38 mouse cellular contexts compared by ENCODE assay signal in genomic region chr9:40050138-40050537, GRCm38 (mm10). TPM values are rescaled to one million over a fixed set of nuclear protein-coding genes. Genes with fewer than 3 reads are reported as not detected.
"Had no signal": no experiment of that assay in that cellular context is flagged by ENCODE, and none has a peak within 500 bp of the region (broad histone marks: within the 10 kb centered on the region; RNA-seq: fewer than 3 reads in every experiment).

No protein-coding gene starts in this region.

- H3K36me3 ChIP-seq: heart, embryonic 12.5 days; hindbrain, embryonic 10.5 days; hindbrain, embryonic 12.5 days; intestine, embryonic 15.5 days; limb, embryonic 10.5 days; limb, embryonic 12.5 days had no signal

- H3K4me3 ChIP-seq: gastrocnemius, adult 2 months; heart, adult 2 months; heart, embryonic 12.5 days; hindbrain, embryonic 10.5 days; hindbrain, embryonic 12.5 days; intestine, embryonic 15.5 days; layer of hippocampus, adult 2 months; left cerebral cortex, adult 2 months; limb, embryonic 10.5 days; limb, embryonic 12.5 days had no signal

- H3K4me1 ChIP-seq: heart, embryonic 12.5 days; hindbrain, embryonic 10.5 days; hindbrain, embryonic 12.5 days; intestine, embryonic 15.5 days; limb, embryonic 10.5 days; limb, embryonic 12.5 days had no signal

- H3K27ac ChIP-seq: gastrocnemius, adult 2 months; heart, adult 2 months; hindbrain, embryonic 10.5 days; hindbrain, embryonic 12.5 days; hindbrain, embryonic 14.5 days; intestine, embryonic 15.5 days; layer of hippocampus, adult 2 months; left cerebral cortex, adult 2 months; limb, embryonic 10.5 days; limb, embryonic 12.5 days had no signal

- H3K27me3 ChIP-seq: heart, embryonic 12.5 days; hindbrain, embryonic 12.5 days; intestine, embryonic 15.5 days; limb, embryonic 12.5 days had no signal

- DNase-seq: gastrocnemius, adult 2 months; gastrocnemius, postnatal 10 days; gastrocnemius, postnatal 25 days; heart, adult 2 months; heart, postnatal 10 days; heart, postnatal 4 days; kidney, adult 18-20 months; kidney, adult 8-10 months; kidney, postnatal 10 days; kidney, postnatal 25 days; kidney, postnatal 4 days; liver had no signal

RNA-seq across cellular contexts. Expression of gene Olfr982, which starts 23.5 kb away (rescaled TPM):
- total RNA-seq: gastrocnemius, adult 2 months; gastrocnemius, postnatal 10 days; gastrocnemius, postnatal 25 days; gastrocnemius, postnatal 4 days; granulocyte monocyte progenitor cell, adult 5-6 weeks; heart, adult 2 months; heart, postnatal 10 days; heart, postnatal 25 days; heart, postnatal 4 days; layer of hippocampus, adult 2 months; layer of hippocampus, postnatal 10 days; layer of hippocampus, postnatal 25 days; left cerebral cortex, adult 2 months; left cerebral cortex, postnatal 14 days; left cerebral cortex, postnatal 36 days had no signal
- polyA plus RNA-seq: frontal cortex, adult 2 months; heart, adult 2 months; heart, embryonic 12.5 days; heart, embryonic 14.5 days; heart, embryonic 16.5 days; hindbrain, embryonic 10.5 days; hindbrain, embryonic 12.5 days; hindbrain, embryonic 14.5 days; hindbrain, embryonic 16.5 days; inflammation-experienced regulatory T-cells, adult 6 months; intestine, embryonic 15.5 days; intestine, postnatal 0 days; kidney, embryonic 14.5 days; kidney, embryonic 16.5 days; limb, embryonic 10.5 days; limb, embryonic 12.5 days; limb, embryonic 14.5 days; liver, embryonic 11.5 days had no signal

RNA-seq across cellular contexts. Expression of gene Olfr981, which starts 28.9 kb away (rescaled TPM):
- total RNA-seq: gastrocnemius, adult 2 months; gastrocnemius, postnatal 10 days; gastrocnemius, postnatal 25 days; gastrocnemius, postnatal 4 days; granulocyte monocyte progenitor cell, adult 5-6 weeks; heart, adult 2 months; heart, postnatal 10 days; heart, postnatal 25 days; heart, postnatal 4 days; layer of hippocampus, adult 2 months; layer of hippocampus, postnatal 10 days; layer of hippocampus, postnatal 25 days; left cerebral cortex, adult 2 months; left cerebral cortex, postnatal 14 days; left cerebral cortex, postnatal 36 days had no signal
- polyA plus RNA-seq: heart, adult 2 months; heart, embryonic 12.5 days; heart, embryonic 14.5 days; heart, embryonic 16.5 days; hindbrain, embryonic 10.5 days; hindbrain, embryonic 12.5 days; hindbrain, embryonic 14.5 days; hindbrain, embryonic 16.5 days; inflammation-experienced regulatory T-cells, adult 6 months; intestine, embryonic 15.5 days; intestine, postnatal 0 days; kidney, embryonic 14.5 days; kidney, embryonic 16.5 days; limb, embryonic 10.5 days; limb, embryonic 12.5 days; limb, embryonic 14.5 days; liver, embryonic 11.5 days had no signal

RNA-seq across cellular contexts. Expression of gene Olfr980, which starts 40.8 kb away (rescaled TPM):
- total RNA-seq: gastrocnemius, adult 2 months; gastrocnemius, postnatal 10 days; gastrocnemius, postnatal 25 days; gastrocnemius, postnatal 4 days; granulocyte monocyte progenitor cell, adult 5-6 weeks; heart, adult 2 months; heart, postnatal 10 days; heart, postnatal 25 days; heart, postnatal 4 days; layer of hippocampus, adult 2 months; layer of hippocampus, postnatal 10 days; layer of hippocampus, postnatal 25 days; left cerebral cortex, adult 2 months; left cerebral cortex, postnatal 14 days; left cerebral cortex, postnatal 36 days had no signal
- polyA plus RNA-seq: frontal cortex, adult 2 months; heart, adult 2 months; heart, embryonic 12.5 days; heart, embryonic 14.5 days; heart, embryonic 16.5 days; hindbrain, embryonic 10.5 days; hindbrain, embryonic 12.5 days; hindbrain, embryonic 14.5 days; hindbrain, embryonic 16.5 days; inflammation-experienced regulatory T-cells, adult 6 months; intestine, embryonic 15.5 days; intestine, postnatal 0 days; kidney, embryonic 14.5 days; kidney, embryonic 16.5 days; limb, embryonic 10.5 days; limb, embryonic 12.5 days; limb, embryonic 14.5 days; liver, embryonic 11.5 days had no signal

RNA-seq across cellular contexts. Expression of gene Olfr983, which starts 43.3 kb away (rescaled TPM):
- total RNA-seq: gastrocnemius, adult 2 months; gastrocnemius, postnatal 10 days; gastrocnemius, postnatal 25 days; gastrocnemius, postnatal 4 days; granulocyte monocyte progenitor cell, adult 5-6 weeks; heart, adult 2 months; heart, postnatal 10 days; heart, postnatal 25 days; heart, postnatal 4 days; layer of hippocampus, adult 2 months; layer of hippocampus, postnatal 10 days; layer of hippocampus, postnatal 25 days; left cerebral cortex, adult 2 months; left cerebral cortex, postnatal 14 days; left cerebral cortex, postnatal 36 days had no signal
- polyA plus RNA-seq: frontal cortex, adult 2 months; heart, adult 2 months; heart, embryonic 12.5 days; heart, embryonic 14.5 days; heart, embryonic 16.5 days; hindbrain, embryonic 10.5 days; hindbrain, embryonic 14.5 days; hindbrain, embryonic 16.5 days; inflammation-experienced regulatory T-cells, adult 6 months; intestine, embryonic 15.5 days; intestine, postnatal 0 days; kidney, embryonic 14.5 days; kidney, embryonic 16.5 days; limb, embryonic 10.5 days; limb, embryonic 12.5 days; limb, embryonic 14.5 days; liver, embryonic 11.5 days had no signal

RNA-seq across cellular contexts. Expression of gene Olfr979, which starts 46.9 kb away (rescaled TPM):
- total RNA-seq: gastrocnemius, adult 2 months; gastrocnemius, postnatal 10 days; gastrocnemius, postnatal 25 days; gastrocnemius, postnatal 4 days; granulocyte monocyte progenitor cell, adult 5-6 weeks; heart, adult 2 months; heart, postnatal 10 days; heart, postnatal 25 days; heart, postnatal 4 days; layer of hippocampus, adult 2 months; layer of hippocampus, postnatal 10 days; layer of hippocampus, postnatal 25 days; left cerebral cortex, adult 2 months; left cerebral cortex, postnatal 14 days; left cerebral cortex, postnatal 36 days had no signal
- polyA plus RNA-seq: frontal cortex, adult 2 months; heart, adult 2 months; heart, embryonic 12.5 days; heart, embryonic 14.5 days; heart, embryonic 16.5 days; hindbrain, embryonic 10.5 days; hindbrain, embryonic 12.5 days; hindbrain, embryonic 14.5 days; hindbrain, embryonic 16.5 days; inflammation-experienced regulatory T-cells, adult 6 months; intestine, embryonic 15.5 days; intestine, postnatal 0 days; kidney, embryonic 14.5 days; kidney, embryonic 16.5 days; limb, embryonic 10.5 days; limb, embryonic 12.5 days; limb, embryonic 14.5 days; liver, embryonic 11.5 days had no signal
